Mouse (Mus musculus) kidney, adult 18-20 months (tissue): Measurements from ENCODE around the gene Shisal2b.

Source experiments
- DNase-seq: peaks from one replicate; pipeline ENCODE4 v3.0.0; 2021

The Shisal2b gene

GRCm38 (mm10) chr13:104816270-104816634 is 47.4 kb downstream of the Shisal2b start:
- no peak for DNase-seq

DNA sequence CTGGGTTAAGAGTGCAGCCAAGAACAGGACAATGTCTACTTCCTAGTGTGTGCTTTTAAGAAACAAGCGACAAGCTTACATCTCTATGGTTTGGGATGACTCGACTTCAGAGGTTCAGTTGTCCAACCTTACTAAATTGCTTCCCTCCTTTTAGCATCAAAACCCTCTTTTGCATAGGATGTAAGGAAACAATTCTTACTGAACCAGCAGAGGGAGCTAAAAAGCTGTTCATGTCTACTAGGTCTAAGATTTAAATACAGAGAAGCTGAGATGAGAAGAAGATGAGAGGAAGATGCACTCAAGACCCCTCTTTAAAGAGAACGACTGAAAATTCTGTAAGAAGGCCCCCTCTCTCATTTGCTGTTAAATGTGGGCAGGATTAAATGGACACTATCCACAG is 58.0 kb downstream of the Shisal2b start:
- DNase-seq = no peak

DNA sequence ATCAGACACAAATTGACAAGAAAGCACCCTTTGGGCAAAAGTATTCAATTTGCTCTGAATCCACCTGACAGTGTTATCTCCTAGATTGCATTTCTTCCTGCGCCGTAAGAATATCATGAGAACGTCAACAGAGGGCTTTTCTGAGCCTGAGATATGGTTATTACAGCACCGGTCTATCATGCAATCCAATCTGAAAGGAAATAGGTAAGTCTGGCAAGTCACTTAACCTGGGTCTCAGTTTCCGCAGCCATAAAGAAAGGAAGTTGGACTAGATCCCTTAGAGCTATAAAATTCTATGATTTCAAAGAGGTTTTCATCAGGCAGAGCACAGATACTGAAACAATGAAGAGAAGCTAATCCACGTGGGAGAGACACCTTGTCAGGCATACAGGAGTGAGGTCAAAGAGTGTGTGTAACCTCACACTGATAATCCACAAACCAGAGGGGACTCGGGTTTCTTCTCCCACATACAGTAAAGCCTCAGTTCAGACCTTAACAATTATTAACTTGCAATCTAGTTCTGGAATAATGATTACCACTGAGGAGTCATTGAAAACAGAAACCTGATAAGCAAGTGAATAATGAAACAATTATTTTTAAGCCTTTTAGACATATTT is 64.0 kb downstream of the Shisal2b start:
- no peak for DNase-seq

GRCm38 (mm10) chr13:104799067-104799466 is 64.6 kb downstream of the Shisal2b start:
- DNase-seq = no peak
